Mouse (Mus musculus): ENCODE measurements at regions not wholly inside any gene's neighbourhood (a gene's known extent, or its start where the extent isn't known, plus 50 kb on each side); places are given as distances from the start of the nearest gene placed in this dataset.
A peak's percentile ranks its signal among the peaks of the same experiment; 100 is the strongest.

DNA sequence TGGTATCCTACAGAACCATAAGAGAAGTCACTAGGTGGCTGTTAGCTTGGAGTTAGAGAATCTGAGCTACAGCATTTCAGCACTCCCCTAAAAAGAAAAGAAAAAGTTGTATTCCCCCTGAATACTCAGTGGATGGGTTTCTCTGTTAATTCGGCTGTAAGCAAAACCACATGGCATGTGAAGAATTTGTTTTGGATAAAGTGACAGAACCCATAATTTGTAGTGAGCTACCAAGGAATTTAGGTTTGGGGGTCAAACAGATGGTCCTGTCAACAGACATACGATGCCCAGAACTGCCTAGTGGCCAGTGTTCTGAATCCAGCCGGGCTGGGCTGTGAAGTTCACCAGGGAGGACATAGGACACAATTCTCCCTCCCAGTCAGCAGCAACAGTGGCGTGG is 358.0 kb upstream of the Kazn start:
- DNase-seq (ENCODE audit: extremely low spot score, low spot score), result no peak
- 68% methylated on average over 4 of the region's 4 CpGs for WGBS
- no peak overlapping the region for H3K4me3 ChIP-seq
- peaks cover 5% of the 10 kb centered on the region; the same call in 1 of the 2 replicates for H3K9me3 ChIP-seq
- H3K27ac ChIP-seq, result no peak overlapping the region
- H3K27me3 ChIP-seq (ENCODE audit: poor library complexity, severe bottlenecking), result no peaks in the 10 kb centered on the region
- H3K4me1 ChIP-seq, result no peaks in the 10 kb centered on the region
- H3K36me3 ChIP-seq (replicated peaks), result no peaks in the 10 kb centered on the region

GRCm38 (mm10) chr4:142589084-142589741 is 350.0 kb upstream of the Kazn start:
- Histone ChIP-seq H3K27ac (no peak overlapping the region), H3K36me3 (replicated peaks) (no peaks in the 10 kb centered on the region), H3K4me1 (peaks cover 33% of the 10 kb centered on the region), H3K27me3 (ENCODE audit: poor library complexity, severe bottlenecking) (peaks cover 8% of the 10 kb centered on the region; the same call in 1 of the 2 replicates), H3K4me3 (no peak overlapping the region), H3K9me3 (no peaks in the 10 kb centered on the region)
- 67% methylated on average over 7 of the region's 7 CpGs for WGBS
- no peak for DNase-seq (ENCODE audit: extremely low spot score, low spot score)

DNA sequence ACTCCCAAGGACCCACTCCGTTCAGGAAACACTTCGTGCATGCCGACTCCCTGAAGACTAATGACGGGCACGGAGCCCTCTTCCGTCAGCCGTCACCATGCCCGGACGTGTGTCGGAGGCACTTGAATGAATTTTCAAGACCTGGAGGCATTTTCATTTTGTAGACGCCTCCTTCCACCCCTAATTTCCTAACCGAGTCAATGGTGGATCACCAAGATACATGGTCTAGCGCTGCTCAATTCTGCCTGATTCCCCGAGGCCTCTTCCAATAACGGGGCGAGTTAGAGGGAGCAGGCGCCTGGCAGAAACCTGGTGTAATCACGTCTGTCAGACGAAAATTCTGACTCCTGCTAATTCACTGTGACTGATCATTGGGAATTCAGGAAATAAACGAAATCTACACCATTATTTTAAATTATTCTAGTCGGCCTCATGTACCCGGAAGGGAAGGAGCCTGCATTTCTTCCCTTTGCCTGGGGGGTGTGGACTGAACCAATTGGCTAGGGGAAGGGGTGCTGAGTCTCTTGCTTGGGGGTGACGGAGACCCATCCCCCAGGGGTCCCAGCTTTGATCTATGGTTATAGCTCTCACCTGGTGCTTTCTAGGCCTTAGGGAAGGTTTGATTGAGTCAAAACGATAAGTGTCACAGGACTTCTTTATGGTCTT is 349.4 kb upstream of the Kazn start:
- 82% methylated on average over 24 of the region's 24 CpGs for WGBS
- Histone ChIP-seq H3K4me1 (peaks cover 33% of the 10 kb centered on the region), H3K4me3 (no peak overlapping the region), H3K27me3 (ENCODE audit: poor library complexity, severe bottlenecking) (peaks cover 8% of the 10 kb centered on the region; the same call in 1 of the 2 replicates), H3K27ac (no peak overlapping the region), H3K9me3 (no peaks in the 10 kb centered on the region), H3K36me3 (replicated peaks) (no peaks in the 10 kb centered on the region)
- no peak for DNase-seq (ENCODE audit: extremely low spot score, low spot score)

DNA sequence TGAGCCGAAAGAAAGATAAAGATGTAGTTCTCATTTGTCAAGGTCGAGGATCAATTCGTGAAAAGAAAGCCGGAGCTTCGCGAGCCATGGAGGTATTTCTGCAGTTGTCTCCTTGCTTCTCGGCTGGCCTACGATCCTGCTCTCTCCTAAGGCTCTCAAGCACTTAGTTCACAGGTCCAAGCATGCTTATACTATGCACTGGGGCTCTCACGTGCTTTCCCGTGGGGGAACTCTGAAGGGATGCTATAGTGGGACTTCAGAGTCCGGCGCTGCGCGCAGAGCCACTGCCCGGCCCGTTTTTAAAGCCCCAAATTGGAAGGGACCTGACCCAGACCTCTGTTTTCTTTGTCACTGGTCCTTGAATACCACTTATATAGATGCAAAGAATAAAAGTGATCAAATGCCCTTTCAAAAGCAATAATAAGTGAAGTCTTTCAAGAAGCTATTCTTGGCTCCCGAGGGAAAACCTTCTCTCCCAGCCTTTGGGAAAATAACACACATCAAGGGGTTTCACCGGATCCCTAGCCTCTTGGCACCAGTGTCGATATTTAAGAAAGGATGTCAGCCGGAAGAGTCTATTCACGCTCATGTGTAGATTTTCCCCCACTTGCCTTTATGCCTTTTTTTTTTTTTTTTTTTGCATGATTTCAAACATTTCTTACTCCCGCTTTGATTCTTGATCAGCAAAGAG is 348.3 kb upstream of the Kazn start:
- Histone ChIP-seq H3K9me3 (no peaks in the 10 kb centered on the region), H3K36me3 (replicated peaks) (no peaks in the 10 kb centered on the region), H3K4me3 (no peak overlapping the region), H3K4me1 (peaks cover 33% of the 10 kb centered on the region), H3K27me3 (ENCODE audit: poor library complexity, severe bottlenecking) (peaks cover 8% of the 10 kb centered on the region; the same call in 1 of the 2 replicates), H3K27ac (peak overlapping the region; percentile 65)
- DNase-seq (ENCODE audit: extremely low spot score, low spot score), result no peak
- WGBS, result 71% methylated on average over 22 of the region's 22 CpGs

DNA sequence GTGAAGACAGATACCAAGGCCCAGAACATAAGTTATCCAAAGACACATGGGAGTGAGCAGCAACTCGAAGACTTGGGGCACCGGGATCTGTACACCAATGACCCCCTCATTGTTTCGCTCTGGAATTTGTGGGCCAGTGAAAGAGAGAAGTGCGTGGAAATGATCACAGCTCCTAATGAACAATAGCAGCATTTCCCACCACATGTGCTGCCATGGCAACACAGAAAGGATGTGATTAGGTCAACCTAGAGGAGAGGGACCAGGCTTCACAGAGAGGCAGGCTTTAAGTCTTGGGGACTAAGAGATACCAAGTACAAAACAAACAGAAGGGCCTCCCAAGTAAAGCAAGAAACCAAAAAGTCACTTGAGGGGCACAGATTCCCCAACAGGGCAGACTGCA is 339.3 kb upstream of the Kazn start:
- 0 out of 2 replicates have a peak overlapping the region, but pooled peaks have one; percentile 35 for H3K27ac ChIP-seq
- H3K4me1 ChIP-seq, result peaks cover 27% of the 10 kb centered on the region
- no peaks in the 10 kb centered on the region; the same call in 1 of the 2 replicates for H3K27me3 ChIP-seq (ENCODE audit: poor library complexity, severe bottlenecking)
- H3K36me3 ChIP-seq (replicated peaks), result no peaks in the 10 kb centered on the region
- no peak overlapping the region for H3K4me3 ChIP-seq
- WGBS, result 64% methylated on average over 4 of the region's 4 CpGs
- no peak for DNase-seq (ENCODE audit: extremely low spot score, low spot score)
- no peaks in the 10 kb centered on the region for H3K9me3 ChIP-seq

DNA sequence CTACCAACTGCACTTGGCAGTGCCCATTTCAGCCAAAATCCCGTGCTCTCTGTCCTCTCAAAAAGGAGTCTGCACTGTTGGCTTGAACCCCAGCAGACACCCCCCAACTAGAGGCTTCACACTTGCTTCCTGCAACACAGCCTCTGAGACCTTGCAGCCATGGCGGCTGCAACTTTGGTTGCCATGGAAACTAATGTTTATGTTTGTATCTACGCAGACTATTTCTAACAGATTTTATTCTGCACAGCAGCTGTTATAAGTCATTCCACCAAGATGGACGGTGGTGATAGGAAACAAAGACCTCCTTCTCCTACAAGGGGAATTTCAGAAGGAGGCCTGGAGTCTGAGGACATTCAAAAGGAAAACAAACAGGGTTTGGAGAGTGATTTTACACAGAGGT is 338.3 kb upstream of the Kazn start:
- no peaks in the 10 kb centered on the region for H3K36me3 ChIP-seq (replicated peaks)
- H3K4me3 ChIP-seq, result no peak overlapping the region
- H3K27me3 ChIP-seq (ENCODE audit: poor library complexity, severe bottlenecking), result no peaks in the 10 kb centered on the region; the same call in 1 of the 2 replicates
- WGBS, result 60% methylated on average over 4 of the region's 4 CpGs
- no peak for DNase-seq (ENCODE audit: extremely low spot score, low spot score)
- peak overlapping the region; percentile 26; the same call in 1 of the 2 replicates for H3K27ac ChIP-seq
- H3K9me3 ChIP-seq, result no peaks in the 10 kb centered on the region
- H3K4me1 ChIP-seq, result peaks cover 27% of the 10 kb centered on the region

DNA sequence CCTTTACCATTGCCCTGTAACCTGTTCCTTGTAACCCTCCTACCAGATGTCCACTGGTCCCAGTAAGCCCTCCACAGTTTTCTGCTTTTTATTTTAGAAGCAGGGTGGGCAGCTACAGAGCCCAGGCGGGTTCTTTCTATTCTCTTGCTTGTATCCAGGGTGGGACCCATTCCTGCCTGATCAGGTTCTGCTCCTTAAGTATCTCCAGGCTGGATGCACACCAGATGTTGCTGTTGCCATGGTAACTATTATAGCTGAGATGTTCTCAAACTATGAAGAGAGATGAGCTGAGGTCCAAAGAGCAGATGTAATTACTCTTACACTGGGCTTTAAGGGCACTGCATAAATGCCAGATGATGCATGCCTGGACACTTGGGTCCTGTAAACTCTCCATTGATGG is 335.3 kb upstream of the Kazn start:
- WGBS, result 76% methylated on average over 1 of the region's 1 CpGs
- no peak for DNase-seq (ENCODE audit: extremely low spot score, low spot score)
- Histone ChIP-seq H3K27me3 (ENCODE audit: poor library complexity, severe bottlenecking) (no peaks in the 10 kb centered on the region), H3K9me3 (no peaks in the 10 kb centered on the region), H3K36me3 (replicated peaks) (no peaks in the 10 kb centered on the region), H3K27ac (no peak overlapping the region), H3K4me1 (peaks cover 34% of the 10 kb centered on the region), H3K4me3 (no peak overlapping the region)

GRCm38 (mm10) chr4:142570712-142571111 is 331.5 kb upstream of the Kazn start:
- no peak for DNase-seq (ENCODE audit: extremely low spot score, low spot score)
- Histone ChIP-seq H3K4me1 (peaks cover 11% of the 10 kb centered on the region), H3K27me3 (ENCODE audit: poor library complexity, severe bottlenecking) (no peaks in the 10 kb centered on the region), H3K4me3 (no peak overlapping the region), H3K36me3 (replicated peaks) (no peaks in the 10 kb centered on the region), H3K27ac (no peak overlapping the region), H3K9me3 (no peaks in the 10 kb centered on the region)
- WGBS, result 83% methylated on average over 7 of the region's 7 CpGs

- no peaks in the 10 kb centered on the region for H3K27me3 ChIP-seq (ENCODE audit: poor library complexity, severe bottlenecking)
- H3K4me1 ChIP-seq, result peaks cover 11% of the 10 kb centered on the region
- no peaks in the 10 kb centered on the region for H3K9me3 ChIP-seq
- no peak overlapping the region for H3K27ac ChIP-seq
- H3K4me3 ChIP-seq, result no peak overlapping the region
- no peaks in the 10 kb centered on the region for H3K36me3 ChIP-seq (replicated peaks)
- no peak for DNase-seq (ENCODE audit: extremely low spot score, low spot score)
- WGBS, result 80% methylated on average over 6 of the region's 6 CpGs
These were observed 329.4 kb upstream of the Kazn start for GRCm38 (mm10) chr4:142568556-142568955.

DNA sequence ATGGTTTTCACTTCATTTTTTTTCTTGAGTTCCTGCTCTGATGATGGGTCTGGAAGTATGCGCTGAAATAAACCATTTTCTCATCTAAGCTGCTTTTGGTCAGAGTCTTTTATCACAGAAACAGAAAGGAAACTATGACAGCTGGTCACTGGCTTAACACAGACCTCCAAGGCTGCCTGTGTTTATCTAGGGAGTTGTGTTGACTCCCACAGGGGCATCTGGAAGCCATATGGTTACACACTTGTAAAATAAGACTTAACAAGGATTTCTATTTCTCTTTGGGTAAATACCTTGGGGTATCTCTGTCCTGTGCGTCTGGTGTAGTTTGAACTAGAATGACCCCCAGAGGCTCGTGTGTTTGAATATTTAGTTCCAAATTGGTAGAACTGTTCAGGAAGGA is 315.5 kb upstream of the Kazn start:
- DNase-seq (ENCODE audit: extremely low spot score, low spot score), result no peak
- WGBS, result 73% methylated on average over 3 of the region's 3 CpGs
- no peaks in the 10 kb centered on the region for H3K27me3 ChIP-seq (ENCODE audit: poor library complexity, severe bottlenecking)
- H3K4me3 ChIP-seq, result no peak overlapping the region
- no peaks in the 10 kb centered on the region; the same call in 1 of the 2 replicates for H3K9me3 ChIP-seq
- H3K27ac ChIP-seq, result no peak overlapping the region
- H3K4me1 ChIP-seq, result no peaks in the 10 kb centered on the region
- H3K36me3 ChIP-seq (replicated peaks), result no peaks in the 10 kb centered on the region

GRCm38 (mm10) chr4:142545871-142546270 is 306.7 kb upstream of the Kazn start:
- no peak for DNase-seq (ENCODE audit: extremely low spot score, low spot score)
- 93% methylated on average over 1 of the region's 1 CpGs for WGBS
- H3K27ac ChIP-seq, result no peak overlapping the region
- H3K36me3 ChIP-seq (replicated peaks), result no peaks in the 10 kb centered on the region
- no peaks in the 10 kb centered on the region for H3K9me3 ChIP-seq
- no peaks in the 10 kb centered on the region for H3K27me3 ChIP-seq (ENCODE audit: poor library complexity, severe bottlenecking)
- no peaks in the 10 kb centered on the region for H3K4me1 ChIP-seq
- H3K4me3 ChIP-seq, result no peak overlapping the region

DNA sequence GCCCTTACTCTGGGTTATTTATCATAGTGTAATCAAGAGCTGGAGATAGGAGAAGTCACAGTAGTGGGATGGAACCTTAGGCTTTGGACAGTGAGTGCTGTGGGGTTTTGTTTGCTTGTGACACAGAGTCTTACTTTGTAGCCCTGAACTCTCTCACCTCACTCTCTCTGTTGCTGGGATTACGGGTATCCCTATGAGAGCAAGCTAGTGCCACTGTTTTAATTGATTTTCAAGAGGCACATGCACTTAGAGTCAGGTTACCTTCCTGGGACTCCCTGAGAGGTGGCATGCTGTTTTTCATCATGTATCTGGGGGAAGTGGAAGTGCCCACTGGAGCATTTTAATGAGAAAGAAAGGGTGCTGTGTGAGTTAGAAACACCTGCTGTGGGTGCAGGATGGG is 306.0 kb upstream of the Kazn start:
- H3K36me3 ChIP-seq (replicated peaks), result no peaks in the 10 kb centered on the region
- no peaks in the 10 kb centered on the region for H3K4me1 ChIP-seq
- no peak overlapping the region for H3K27ac ChIP-seq
- no peak overlapping the region for H3K4me3 ChIP-seq
- H3K27me3 ChIP-seq (ENCODE audit: poor library complexity, severe bottlenecking), result no peaks in the 10 kb centered on the region
- no peaks in the 10 kb centered on the region for H3K9me3 ChIP-seq
- no peak for DNase-seq (ENCODE audit: extremely low spot score, low spot score)
- WGBS, result 72% methylated on average over 1 of the region's 1 CpGs

GRCm38 (mm10) chr4:142544736-142545135 is 305.5 kb upstream of the Kazn start:
- H3K27ac ChIP-seq, result no peak overlapping the region
- DNase-seq (ENCODE audit: extremely low spot score, low spot score), result no peak
- WGBS, result 89% methylated on average over 8 of the region's 8 CpGs
- H3K4me3 ChIP-seq, result no peak overlapping the region
- no peaks in the 10 kb centered on the region for H3K27me3 ChIP-seq (ENCODE audit: poor library complexity, severe bottlenecking)
- no peaks in the 10 kb centered on the region for H3K4me1 ChIP-seq
- no peaks in the 10 kb centered on the region for H3K9me3 ChIP-seq
- no peaks in the 10 kb centered on the region for H3K36me3 ChIP-seq (replicated peaks)

Data from forebrain, embryonic 10.5 days (tissue).